Mouse (Mus musculus) liver, postnatal 0 days (tissue): ENCODE data around the gene 1110017D15Rik. TPM values are rescaled to one million over a fixed set of nuclear protein-coding genes. Genes with fewer than 3 reads are reported as not detected.
A peak's percentile ranks its signal among the peaks of the same experiment; 100 is the strongest.

Experiments used
- ATAC-seq: fragments of 200-750 bp; cut with Nextera tagmentation; 2 replicates; pipeline ENCODE4 v1.8.0; 2017; ENCODE audit warnings: mild to moderate bottlenecking, moderate library complexity
- DNase-seq: peaks from one replicate; pipeline ENCODE4 v3.0.0-alpha.2; 2016
- H3K27ac ChIP-seq: fragments of 300-500 bp; sonication (generic); 2 replicates; pipeline ENCODE4 v1.5.1; 2014; ENCODE audit warnings: antibody characterized with exemption, moderate library complexity, mild to moderate bottlenecking, low read depth
- H3K27me3 ChIP-seq: fragments of 300-500 bp; sonication (generic); 2 replicates; pipeline ENCODE4 v1.6.1; 2014; ENCODE audit warnings: low read length, control low read depth, mixed read lengths; ENCODE audit not compliant: insufficient read depth
- H3K36me3 ChIP-seq: fragments of 300-500 bp; sonication (generic); replicated peaks from 2 replicates; pipeline ENCODE4 v1.6.1; 2014; ENCODE audit warnings: mild to moderate bottlenecking, control low read depth, low read length, moderate library complexity, mixed read lengths; ENCODE audit not compliant: insufficient read depth
- H3K4me1 ChIP-seq: fragments of 300-500 bp; sonication (generic); 2 replicates; pipeline ENCODE4 v1.6.1; 2014; ENCODE audit warnings: antibody characterized with exemption, mild to moderate bottlenecking, control low read depth; ENCODE audit not compliant: insufficient read depth
- H3K4me2 ChIP-seq: fragments of 300-500 bp; sonication (generic); 2 replicates; pipeline ENCODE4 v1.6.1; 2014; ENCODE audit warnings: low read depth, mild to moderate bottlenecking, low read length, moderate library complexity, mixed read lengths
- H3K4me3 ChIP-seq: fragments of 300-500 bp; sonication (generic); 2 replicates; pipeline ENCODE4 v1.5.1; 2014; ENCODE audit warnings: low read depth, low read length
- H3K9ac ChIP-seq: fragments of 300-500 bp; sonication (generic); replicated peaks from 2 replicates; pipeline ENCODE4 v1.6.1; 2014; ENCODE audit warnings: mild to moderate bottlenecking, moderate library complexity
- H3K9me3 ChIP-seq: fragments of 300-500 bp; sonication (generic); 2 replicates; pipeline ENCODE4 v1.6.1; 2016; ENCODE audit warnings: mild to moderate bottlenecking, control low read depth, low read length, mixed read lengths
- CTCF ChIP-seq: sonication (generic); IDR thresholded peaks from 2 replicates; pipeline ENCODE4 v1.5.1; 2016; ENCODE audit warnings: antibody characterized with exemption, low read depth
- EP300 ChIP-seq: IDR thresholded peaks from 2 replicates; pipeline ENCODE4 v1.6.1; 2016; ENCODE audit warnings: antibody characterized with exemption, low read depth, mild to moderate bottlenecking
- WGBS: fragments of 180-500 bp; shearing (Covaris S2); extraction: QIAGEN DNeasy Blood & Tissue Kit; methylation state at CpG from one replicate; pipeline ENCODE4 v1.1.7; 2014; ENCODE audit not compliant: insufficient replicate concordance; 5-methylcytosine and 5-hydroxymethylcytosine counted together
- polyA plus RNA-seq: library from polyadenylated mRNA; unstranded; fragments of >200 nt; fragmentation: Nextera tagmentation; extraction: Ambion mirVana; gene quantifications from 2 replicates; pipeline ENCODE4 v1.2.1, GENCODE M21; 2015

1110017D15Rik gene
- polyA plus RNA-seq, result not detected in 2 replicates

- Histone ChIP-seq H3K4me2 (no peak within 1 kb of the TSS), H3K36me3 (no peaks in the 10 kb centered on the region), H3K27me3 (no peaks in the 10 kb centered on the region), H3K27ac (no peak within 1 kb of the TSS), H3K9ac (no peak within 1 kb of the TSS), H3K9me3 (no peaks in the 10 kb centered on the region), H3K4me1 (no peaks in the 10 kb centered on the region), H3K4me3 (no peak within 1 kb of the TSS)
- WGBS, result 57% methylated on average over 2 of the region's 2 CpGs
- DNase-seq, result no peak
- no peak for ATAC-seq
- no peak for TF ChIP-seq EP300
- no peak for TF ChIP-seq CTCF
Observed at GRCm38 (mm10) chr4:41517233-41517632, at the start of gene 1110017D15Rik. TSS of gene 1110017D15Rik (minus strand) at chr4:41517333.

- WGBS, result 31% methylated on average over 3 of the region's 3 CpGs
- peaks cover 15% of the 10 kb centered on the region for H3K4me1 ChIP-seq
Observed at GRCm38 (mm10) chr4:41566123-41566522, 49.0 kb upstream of the 1110017D15Rik start.

GRCm38 (mm10) chr4:41563297-41563696, 46.2 kb upstream of the 1110017D15Rik start:
- ATAC-seq (no peak), DNase-seq (no peak)
- Histone ChIP-seq H3K9me3 (no peaks in the 10 kb centered on the region), H3K4me3 (no peak overlapping the region), H3K4me2 (no peak overlapping the region), H3K27me3 (peaks cover 12% of the 10 kb centered on the region), H3K36me3 (no peaks in the 10 kb centered on the region), H3K27ac (no peak overlapping the region), H3K4me1 (peaks cover 7% of the 10 kb centered on the region), H3K9ac (no peak overlapping the region)
- 70% methylated on average over 5 of the region's 5 CpGs for WGBS
- TF ChIP-seq CTCF (no peak), EP300 (no peak)

More at GRCm38 (mm10) chr4:41566123-41566522, 49.0 kb upstream of the 1110017D15Rik start:
- no peak overlapping the region for H3K9ac ChIP-seq
- no peak overlapping the region for H3K4me2 ChIP-seq
- H3K36me3 ChIP-seq, result no peaks in the 10 kb centered on the region
- no peak for ATAC-seq
- H3K9me3 ChIP-seq, result no peaks in the 10 kb centered on the region
- no peak overlapping the region for H3K4me3 ChIP-seq
- peaks cover 17% of the 10 kb centered on the region for H3K27me3 ChIP-seq
- no peak for DNase-seq
- no peak overlapping the region for H3K27ac ChIP-seq
- no peak for TF ChIP-seq CTCF
- TF ChIP-seq EP300, result no peak

GRCm38 (mm10) chr4:41557092-41557491, 40.0 kb upstream of the 1110017D15Rik start:
- no peaks in the 10 kb centered on the region for H3K9me3 ChIP-seq
- TF ChIP-seq EP300 (no peak), CTCF (no peak)
- no peak overlapping the region for H3K27ac ChIP-seq
- H3K4me3 ChIP-seq, result no peak overlapping the region
- 53% methylated on average over 3 of the region's 3 CpGs for WGBS
- no peaks in the 10 kb centered on the region for H3K27me3 ChIP-seq
- peaks cover 4% of the 10 kb centered on the region; the same call in 1 of the 2 replicates for H3K4me1 ChIP-seq
- no peaks in the 10 kb centered on the region for H3K36me3 ChIP-seq
- DNase-seq (no peak), ATAC-seq (no peak)
- H3K4me2 ChIP-seq, result no peak overlapping the region
- H3K9ac ChIP-seq, result no peak overlapping the region

DNA sequence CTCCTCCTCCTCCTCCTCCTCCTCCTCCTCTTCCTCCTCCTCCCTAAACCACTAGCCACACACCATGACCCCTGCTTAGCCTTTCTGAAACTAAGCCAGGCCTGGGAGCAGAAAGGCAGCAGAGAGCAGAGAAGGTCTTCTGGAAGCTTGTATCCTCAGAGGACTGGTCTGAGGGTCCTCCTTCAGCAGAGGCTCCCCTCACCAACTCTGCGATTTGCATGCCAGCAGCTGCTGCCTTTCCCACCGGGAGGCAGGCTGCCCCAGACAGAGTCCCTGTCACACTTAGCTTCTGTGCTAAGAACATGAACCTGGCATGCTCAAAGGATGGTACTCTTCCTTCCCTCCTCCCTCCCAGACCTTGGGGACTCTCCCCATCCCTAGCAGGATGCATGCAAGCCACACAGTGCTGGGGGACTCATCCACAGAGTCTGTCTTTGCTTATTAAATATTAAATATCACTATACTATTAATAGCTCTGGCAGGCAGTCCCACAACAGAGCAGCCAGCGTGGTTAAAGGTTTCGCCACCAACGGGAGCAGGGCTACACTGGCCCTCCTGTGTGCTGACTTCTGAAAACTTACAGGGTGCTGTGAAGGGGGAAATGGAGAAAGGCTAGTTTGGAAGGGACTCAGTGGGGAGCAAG, 39.3 kb upstream of the 1110017D15Rik start:
- ATAC-seq (no peak), DNase-seq (no peak)
- WGBS, result 42% methylated on average over 5 of the region's 5 CpGs
- Histone ChIP-seq H3K27me3 (no peaks in the 10 kb centered on the region), H3K4me2 (no peak overlapping the region), H3K4me1 (peaks cover 4% of the 10 kb centered on the region; the same call in 1 of the 2 replicates), H3K9me3 (no peaks in the 10 kb centered on the region), H3K4me3 (no peak overlapping the region), H3K36me3 (no peaks in the 10 kb centered on the region), H3K27ac (0 out of 2 replicates have a peak overlapping the region, but pooled peaks have one; percentile 2), H3K9ac (no peak overlapping the region)
- TF ChIP-seq CTCF, result no peak

DNA sequence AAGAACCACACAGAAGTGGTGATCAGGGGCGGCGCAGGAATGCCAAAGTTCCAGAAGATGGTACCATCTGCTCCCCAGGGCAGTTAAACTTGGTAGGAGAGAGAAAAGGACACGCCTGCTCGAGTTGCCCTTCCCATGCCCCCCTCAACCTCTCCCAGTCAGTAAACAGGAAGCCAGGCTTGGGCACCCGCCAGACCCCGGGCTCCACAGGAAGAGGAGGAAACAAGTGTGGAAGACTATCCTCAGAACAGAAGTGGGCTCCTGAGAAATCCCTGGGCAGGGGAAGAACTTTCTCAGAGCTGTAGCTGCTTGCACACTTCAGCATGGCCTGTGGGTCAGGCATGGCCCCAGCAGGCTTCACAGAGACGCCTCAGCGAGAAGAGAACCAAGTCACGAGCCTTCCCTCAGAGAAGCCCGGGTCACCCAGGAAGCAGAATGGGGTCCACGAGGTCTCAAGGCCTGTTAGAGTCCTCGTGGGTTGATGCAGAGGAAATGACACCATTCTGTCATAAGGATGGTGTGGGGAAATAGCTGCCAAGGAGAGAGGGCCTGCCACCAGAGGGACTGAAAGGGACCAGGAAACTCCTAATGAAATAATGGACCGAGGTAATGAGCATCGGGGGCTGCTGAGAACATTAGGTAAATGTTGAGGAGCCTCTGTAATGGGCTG, 38.0 kb upstream of the 1110017D15Rik start:
- 39% methylated on average over 14 of the region's 14 CpGs for WGBS
- DNase-seq (peak; percentile 37), ATAC-seq (0 out of 2 replicates have a peak, but pooled peaks have one; percentile 23)
- Histone ChIP-seq H3K4me3 (no peak overlapping the region), H3K9ac (no peak overlapping the region), H3K36me3 (no peaks in the 10 kb centered on the region), H3K9me3 (no peaks in the 10 kb centered on the region), H3K27me3 (no peaks in the 10 kb centered on the region), H3K4me2 (no peak overlapping the region), H3K4me1 (peaks cover 4% of the 10 kb centered on the region; the same call in 1 of the 2 replicates), H3K27ac (peak overlapping the region; percentile 59)
- 0 out of 2 replicates have a peak, but pooled peaks have one; percentile 26 for TF ChIP-seq CTCF
- TF ChIP-seq EP300, result no peak
